Mouse (Mus musculus) gastrocnemius, postnatal 25 days (tissue): ENCODE measurements around the gene Cacna2d3. TPM values are rescaled to one million over a fixed set of nuclear protein-coding genes. Genes with fewer than 3 reads are reported as not detected.

Source experiments
- DNase-seq: peaks from one replicate; pipeline ENCODE4 v3.0.0; 2022
- total RNA-seq, 2 experiments: library from RNA; stranded (reverse); gene quantifications; 1 replicate in 1 of 2; 2 replicates in 1 of 2; pipeline ENCODE4 v1.2.3; 2021

The Cacna2d3 gene
- total RNA-seq, 2 experiments from 2014 or later: 0.56 to 1.2 TPM

GRCm38 (mm10) chr14:29163998-29164652 lies 557.5 kb downstream of the Cacna2d3 start:
- no peak for DNase-seq

DNA sequence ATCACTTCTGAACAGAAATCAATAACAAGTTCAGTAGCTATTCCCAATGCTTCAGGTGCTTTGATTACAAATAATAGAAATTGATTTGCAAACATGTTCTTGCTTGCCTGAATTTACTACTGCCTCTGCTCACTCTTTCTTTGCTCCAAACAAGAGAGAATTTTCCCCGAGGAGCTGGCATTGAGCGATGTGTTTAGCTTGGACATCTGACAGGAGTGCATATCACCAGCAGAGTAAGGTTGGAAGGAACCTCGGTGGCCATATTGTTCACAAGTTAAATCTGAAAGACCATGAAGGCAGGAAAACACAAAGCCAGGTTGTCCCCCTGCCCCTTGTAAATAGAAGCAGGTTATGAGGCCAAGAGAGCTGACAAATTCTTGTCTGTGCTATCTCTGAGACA lies 561.9 kb downstream of the Cacna2d3 start:
- DNase-seq: no peak

DNA sequence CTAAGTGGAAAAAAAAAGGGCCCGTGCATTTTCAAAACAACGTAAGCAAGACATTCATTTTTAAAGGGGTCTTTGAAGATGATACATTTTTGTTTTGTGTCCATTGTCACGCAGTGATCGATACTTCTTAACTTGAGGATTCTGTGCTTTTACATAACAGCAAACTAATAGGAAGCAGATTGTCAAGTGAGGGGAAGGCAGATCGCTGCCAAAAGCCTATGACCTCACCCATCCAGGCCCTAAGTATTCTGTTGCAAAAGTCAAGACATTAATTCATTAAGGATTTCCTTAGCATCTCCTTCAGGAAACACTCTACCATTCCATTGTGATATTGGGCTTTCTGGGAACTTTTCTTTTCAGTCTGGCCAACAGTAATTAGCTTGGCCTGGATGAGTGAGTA lies 564.6 kb downstream of the Cacna2d3 start:
- peak; percentile 31 for DNase-seq

DNA sequence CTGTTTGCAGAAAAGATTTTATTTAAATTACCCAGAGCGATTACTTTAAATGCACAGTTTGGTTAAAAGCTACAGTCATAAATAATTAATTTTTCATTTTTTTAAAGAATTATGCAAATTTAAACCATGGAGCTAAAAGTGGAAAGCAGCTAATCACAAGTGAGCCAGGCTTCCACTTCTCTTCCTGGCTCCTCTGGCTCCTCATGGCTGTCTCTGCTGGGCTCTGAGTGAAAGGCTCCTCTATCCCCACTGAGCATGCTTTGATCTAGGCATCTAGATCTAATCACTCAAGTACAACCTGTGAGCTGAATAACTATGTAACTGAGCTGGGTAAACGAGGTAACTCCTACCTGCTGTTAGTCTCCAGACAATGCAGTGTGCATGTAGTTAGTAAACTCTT lies 577.5 kb downstream of the Cacna2d3 start:
- no peak for DNase-seq

GRCm38 (mm10) chr14:29137614-29138013 lies 584.0 kb downstream of the Cacna2d3 start:
- DNase-seq: no peak

DNA sequence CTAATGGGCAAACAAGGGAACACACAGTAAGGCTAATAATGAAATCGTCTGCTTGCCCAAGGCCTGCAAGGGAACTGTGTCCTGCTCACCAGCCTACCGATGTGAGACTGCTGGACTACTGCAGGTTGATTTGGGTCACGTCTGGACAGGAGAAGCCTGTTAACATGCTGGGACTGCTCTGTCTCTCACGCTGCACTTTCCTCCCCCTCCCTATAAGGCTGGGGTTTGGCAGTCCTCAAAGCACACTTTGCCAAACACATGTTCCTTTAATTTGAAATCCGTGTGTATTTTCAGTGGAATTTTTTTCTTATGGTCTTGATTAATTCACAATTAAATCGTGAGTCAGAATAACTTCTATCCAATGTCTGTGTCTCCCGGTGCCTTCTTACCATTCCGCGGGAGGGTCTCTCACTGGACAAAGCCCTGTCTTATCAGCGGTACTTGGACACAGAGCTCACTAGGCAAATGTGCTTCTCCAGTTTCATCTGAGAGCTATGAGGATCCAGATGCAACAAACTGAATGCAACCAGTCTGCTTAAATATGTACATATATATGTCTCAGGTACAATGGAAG lies 584.6 kb downstream of the Cacna2d3 start:
- peak; percentile 14 for DNase-seq

- no peak for DNase-seq
These were observed 586.8 kb downstream of the Cacna2d3 start for GRCm38 (mm10) chr14:29134901-29135300.

DNA sequence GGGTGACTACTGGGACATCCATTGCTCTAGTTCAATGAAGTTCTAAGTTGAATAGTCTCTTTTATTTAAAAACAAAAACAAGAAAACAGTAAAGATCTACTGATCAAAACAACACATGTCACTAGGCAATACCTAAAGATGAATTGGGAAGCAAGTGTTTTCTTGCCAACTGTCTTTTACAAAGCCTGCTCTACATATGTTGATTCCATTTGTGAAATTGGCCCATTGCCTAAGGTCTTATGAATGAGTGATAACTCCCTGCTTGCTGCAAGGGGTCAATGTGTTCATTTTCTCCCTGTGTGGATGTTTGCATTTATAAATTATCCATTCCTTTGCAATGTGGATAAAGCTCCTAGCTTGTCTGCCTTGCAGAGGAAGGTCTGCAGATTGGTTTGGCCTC lies 591.2 kb downstream of the Cacna2d3 start:
- no peak for DNase-seq

DNA sequence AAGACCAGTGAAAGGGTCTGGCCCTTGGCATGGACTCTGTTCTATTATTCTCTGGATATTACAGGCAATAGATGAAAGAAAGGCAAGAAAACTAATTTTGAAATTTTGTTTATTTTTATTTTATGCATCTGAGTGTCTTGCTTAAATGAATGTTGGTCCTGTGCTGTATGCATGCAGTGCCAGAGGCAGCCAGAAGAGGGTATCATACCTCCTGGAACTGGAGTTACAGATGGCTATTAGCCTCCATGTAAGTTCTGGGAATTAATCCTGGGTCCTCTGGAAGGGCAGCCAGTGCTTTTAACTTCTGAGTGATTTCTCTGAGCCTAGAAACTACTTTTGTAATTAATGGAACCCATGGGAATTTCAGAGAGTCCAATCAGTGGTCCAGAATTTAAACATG lies 597.8 kb downstream of the Cacna2d3 start:
- DNase-seq: no peak

GRCm38 (mm10) chr14:29122749-29123148 lies 598.9 kb downstream of the Cacna2d3 start:
- DNase-seq: no peak

- no peak for DNase-seq
These were observed 607.7 kb downstream of the Cacna2d3 start for GRCm38 (mm10) chr14:29113852-29114450.

GRCm38 (mm10) chr14:29111666-29112065 lies 610.0 kb downstream of the Cacna2d3 start:
- no peak for DNase-seq

DNA sequence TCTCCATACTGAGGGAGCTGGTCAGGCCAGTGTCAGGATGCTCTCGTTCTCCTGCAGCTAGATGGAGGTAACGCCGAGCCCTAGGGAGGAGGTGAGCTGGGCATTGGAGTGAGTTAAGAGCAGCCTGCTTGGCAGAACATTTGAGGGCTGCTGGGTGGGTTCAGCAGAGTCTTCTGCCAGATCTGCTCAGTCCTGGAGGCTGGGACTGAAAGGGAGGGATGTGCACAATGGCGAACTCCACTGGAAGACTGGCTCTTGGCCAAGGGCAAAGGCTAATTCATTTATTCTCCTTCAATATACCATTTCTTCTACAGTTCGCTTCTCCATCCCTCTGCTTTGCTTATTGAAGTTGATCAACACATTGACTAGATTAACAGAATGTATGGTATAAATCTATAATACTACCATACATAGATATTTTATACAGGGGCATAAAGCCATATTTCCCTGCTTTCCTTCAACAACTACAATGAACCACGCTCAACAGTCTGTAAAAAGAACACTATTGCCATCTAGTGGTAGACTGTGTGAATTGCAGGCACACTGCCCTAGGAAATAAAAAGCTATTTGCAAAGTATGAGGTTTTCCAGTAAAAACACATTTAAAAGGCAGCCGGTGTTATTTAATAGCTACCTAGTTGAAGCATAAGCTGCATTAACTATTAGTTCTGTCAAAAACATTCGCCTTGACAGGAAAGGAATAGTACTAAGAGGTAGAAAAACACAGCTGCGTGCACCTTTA lies 611.1 kb downstream of the Cacna2d3 start:
- DNase-seq: no peak

- DNase-seq: no peak
These were observed 614.2 kb downstream of the Cacna2d3 start for GRCm38 (mm10) chr14:29107464-29107863.

DNA sequence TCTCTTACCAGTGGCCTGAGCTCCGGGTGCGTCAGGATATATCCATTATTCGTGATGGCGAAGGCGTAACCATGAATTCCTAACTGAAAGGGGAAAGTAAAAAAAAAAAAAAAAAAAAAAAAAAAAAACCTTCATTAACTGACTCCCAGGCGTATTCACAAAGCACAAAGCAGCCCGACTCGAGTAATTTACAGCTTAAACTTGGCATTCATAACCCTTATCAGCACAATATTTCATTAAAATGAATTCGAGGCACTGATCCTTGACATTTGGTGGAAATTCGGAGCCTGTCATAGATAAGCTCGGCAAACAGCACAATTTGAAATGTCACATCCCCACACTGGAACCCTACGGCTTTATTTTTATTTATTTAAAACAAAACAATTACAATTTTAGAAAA lies 623.9 kb downstream of the Cacna2d3 start:
- no peak for DNase-seq

DNA sequence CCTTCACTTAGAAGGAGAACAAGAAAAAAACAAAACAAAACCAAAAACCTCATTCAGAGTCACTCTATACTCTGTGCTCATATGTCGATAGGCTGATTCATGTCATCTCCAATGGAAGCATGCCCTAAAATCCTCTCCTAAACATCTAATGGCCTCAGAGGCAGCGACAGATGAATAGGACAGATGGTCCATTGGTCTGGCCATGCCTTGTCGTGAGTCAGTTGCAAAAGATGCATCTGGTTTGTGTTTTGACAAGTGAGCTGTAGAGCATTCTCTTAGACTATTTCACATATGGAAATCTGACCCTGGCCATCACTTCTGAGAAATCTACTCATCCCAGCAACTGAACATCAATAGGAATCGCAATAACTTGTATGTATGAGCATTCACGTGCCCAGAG lies 626.2 kb downstream of the Cacna2d3 start:
- DNase-seq: no peak

- peak; percentile 17 for DNase-seq
These were observed 631.6 kb downstream of the Cacna2d3 start for GRCm38 (mm10) chr14:29090074-29090473.

DNA sequence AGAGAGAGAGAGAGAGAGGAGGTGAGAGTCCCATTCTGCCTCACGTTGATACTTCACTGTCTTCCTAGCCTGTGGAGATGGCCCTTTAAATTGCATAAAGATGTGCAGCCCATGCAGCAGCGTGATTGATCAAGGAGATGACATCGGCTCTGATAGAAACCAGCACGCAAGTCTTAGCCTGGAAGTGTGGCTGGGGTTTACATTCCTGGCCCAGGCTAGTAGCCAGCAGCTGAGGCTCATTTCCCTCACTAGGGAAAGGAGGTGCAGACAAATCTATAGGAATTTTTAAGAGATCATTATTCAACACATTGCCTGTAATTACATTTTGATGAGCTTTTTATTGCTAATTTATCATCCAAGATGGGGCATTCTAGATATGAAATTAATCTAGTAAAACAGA lies 635.1 kb downstream of the Cacna2d3 start:
- DNase-seq: no peak

- no peak for DNase-seq
These were observed 636.0 kb downstream of the Cacna2d3 start for GRCm38 (mm10) chr14:29085493-29086159.

DNA sequence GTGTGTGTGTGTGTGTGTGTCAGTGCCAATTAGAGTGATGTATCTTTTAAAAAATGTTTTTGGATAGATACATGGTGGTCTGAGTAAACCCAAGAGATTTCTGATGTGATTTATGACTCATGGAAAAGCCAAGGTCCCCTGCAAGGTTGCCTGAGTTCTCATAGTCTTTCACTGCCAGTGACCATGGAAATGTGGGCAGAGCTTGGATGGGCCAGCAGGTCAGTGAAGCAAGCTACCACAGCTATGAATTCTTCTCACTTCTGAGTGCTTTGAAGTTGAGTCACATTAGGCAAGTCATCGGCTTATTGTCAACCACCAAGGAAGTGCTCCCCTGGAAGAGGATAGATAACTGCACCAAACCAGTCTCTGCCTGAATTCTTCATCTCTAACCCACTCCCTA lies 639.5 kb downstream of the Cacna2d3 start:
- no peak for DNase-seq

- DNase-seq: no peak
These were observed 641.0 kb downstream of the Cacna2d3 start for GRCm38 (mm10) chr14:29080630-29081029.

- DNase-seq: no peak
These were observed 641.4 kb downstream of the Cacna2d3 start for GRCm38 (mm10) chr14:29080228-29080627.

- DNase-seq: no peak
These were observed 644.2 kb downstream of the Cacna2d3 start for GRCm38 (mm10) chr14:29077418-29077817.
